Comparison of ENCODE assay signal across 13 mouse cellular contexts in genomic region chr2:93941670-93942069, GRCm38 (mm10). TPM values are rescaled to one million over a fixed set of nuclear protein-coding genes. Genes with fewer than 3 reads are reported as not detected.
A peak's percentile ranks its signal among the peaks of the same experiment; 100 is the strongest.
DNase-seq lines count a peak whose midpoint lies in the region; ATAC-seq and TF ChIP-seq lines count a peak whose summit lies in the region.
"Had no signal": no experiment of that assay in that cellular context is flagged by ENCODE, and none has a peak within 500 bp of the region (broad histone marks: within the 10 kb centered on the region; RNA-seq: fewer than 3 reads in every experiment).

No protein-coding gene starts in this region.

- no peak for TF ChIP-seq POLR2A in CH12.LX (IDR thresholded peaks at IDR 0.05; ENCODE audit: low read depth, low read length)

- no peaks in the 10 kb centered on the region for H3K79me2 ChIP-seq in CH12.LX (replicated peaks; ENCODE audit: control insufficient read depth, extremely low read depth, insufficient read depth, poor library complexity, severe bottlenecking)

- in situ Hi-C loops in CH12.LX (cut with MboI; ENCODE audit: low pct_ligation_motif_present, low pct_unique_long_range_greater_than_20kb, low sequenced_read_pairs): no loop called here

- TF ChIP-seq CTCF in CH12.LX (conservative IDR thresholded peaks at IDR 0.05 in 1 of 2, IDR thresholded peaks at IDR 0.05 in 1 of 2; ENCODE audit: low read depth in 2 of 2, low read length in 2 of 2): no peak

- H3K36me3 ChIP-seq in intestine, embryonic 15.5 days: no peaks in the 10 kb centered on the region
- no peaks in the 10 kb centered on the region for H3K36me3 ChIP-seq in intestine, embryonic 16.5 days (ENCODE audit: control insufficient read depth, insufficient read depth, low read length)
- no peaks in the 10 kb centered on the region for H3K36me3 ChIP-seq in CH12.LX (replicated peaks in 1 of 2; ENCODE audit: control insufficient read depth in 1 of 2, insufficient read depth in 1 of 2, low read length in 1 of 2)
- no peaks in the 10 kb centered on the region for H3K36me3 ChIP-seq in heart, embryonic 13.5 days
- H3K36me3 ChIP-seq: limb, embryonic 12.5 days; neural tube, embryonic 12.5 days had no signal

- H3K27ac ChIP-seq in intestine, embryonic 15.5 days: 0 out of 2 replicates have a peak overlapping the region, but pooled peaks have one; percentile 22
- no peak overlapping the region for H3K27ac ChIP-seq in intestine, embryonic 16.5 days (ENCODE audit: low read length)
- no peak overlapping the region for H3K27ac ChIP-seq in CH12.LX (ENCODE audit: insufficient read depth, low read depth)
- peak overlapping the region; percentile 12; the same call in 1 of the 2 replicates for H3K27ac ChIP-seq in heart, embryonic 13.5 days (replicated peaks)
- H3K27ac ChIP-seq: limb, embryonic 12.5 days; neural tube, embryonic 12.5 days had no signal

- no peak for TF ChIP-seq EP300 in CH12.LX (IDR thresholded peaks at IDR 0.05; ENCODE audit: low read length)

- WGBS in intestine, embryonic 15.5 days: 61% methylated on average over 11 of the region's 11 CpGs
- WGBS in intestine, embryonic 16.5 days: 62% methylated on average over 11 of the region's 11 CpGs
- WGBS in heart, embryonic 13.5 days: 24% methylated on average over 11 of the region's 11 CpGs

- DNase-seq in CH12.LX (ENCODE audit: extremely low read depth): no peak
- peak; percentile 39 for DNase-seq in lung, postnatal 14 days
- DNase-seq in spleen, postnatal 4 days (ENCODE audit: low spot score in 2 of 2): no peak
- no peak for DNase-seq in cerebellum, adult 9-10 months
- DNase-seq in retina, embryonic 14.5 days (ENCODE audit: low spot score): no peak
- DNase-seq: embryo, embryonic 11 days had no signal

- no peaks in the 10 kb centered on the region for H3K27me3 ChIP-seq in intestine, embryonic 15.5 days (replicated peaks)
- H3K27me3 ChIP-seq in intestine, embryonic 16.5 days (replicated peaks; ENCODE audit: control insufficient read depth, insufficient read depth, low read length): no peaks in the 10 kb centered on the region
- H3K27me3 ChIP-seq in CH12.LX (replicated peaks): no peaks in the 10 kb centered on the region
- peaks cover 65% of the 10 kb centered on the region for H3K27me3 ChIP-seq in heart, embryonic 13.5 days (replicated peaks)
- H3K27me3 ChIP-seq: neural tube, embryonic 12.5 days had no signal

- H3K4me2 ChIP-seq in intestine, embryonic 15.5 days (replicated peaks): no peak overlapping the region
- H3K4me2 ChIP-seq in intestine, embryonic 16.5 days (ENCODE audit: low read depth, low read length): no peak overlapping the region
- H3K4me2 ChIP-seq in CH12.LX (ENCODE audit: insufficient read depth, low read depth, poor library complexity, severe bottlenecking): peak overlapping the region; percentile 47; the same call in 1 of the 2 replicates
- H3K4me2 ChIP-seq in heart, embryonic 13.5 days: peak overlapping the region; percentile 49
- H3K4me2 ChIP-seq: limb, embryonic 12.5 days; neural tube, embryonic 12.5 days had no signal

- dilution Hi-C loops in CH12.LX (cut with MboI; ENCODE audit: extremely low pct_ligation_motif_present, extremely low pct_unique_long_range_greater_than_20kb, low sequenced_read_pairs): no loop called here

- H3K9ac ChIP-seq in intestine, embryonic 15.5 days: no peak overlapping the region
- H3K9ac ChIP-seq in intestine, embryonic 16.5 days (ENCODE audit: low read depth, low read length): no peak overlapping the region
- no peak overlapping the region for H3K9ac ChIP-seq in CH12.LX (ENCODE audit: insufficient read depth, low read depth)
- H3K9ac ChIP-seq in heart, embryonic 13.5 days: no peak overlapping the region; the same call in 1 of the 2 replicates
- H3K9ac ChIP-seq: limb, embryonic 12.5 days; neural tube, embryonic 12.5 days had no signal

- no peaks in the 10 kb centered on the region for H3K9me3 ChIP-seq in intestine, embryonic 15.5 days
- H3K9me3 ChIP-seq in intestine, embryonic 16.5 days (ENCODE audit: control insufficient read depth, low read length): no peaks in the 10 kb centered on the region
- H3K9me3 ChIP-seq in CH12.LX (replicated peaks; ENCODE audit: low read length): peaks cover 8% of the 10 kb centered on the region
- peaks cover 12% of the 10 kb centered on the region for H3K9me3 ChIP-seq in heart, embryonic 13.5 days
- H3K9me3 ChIP-seq: neural tube, embryonic 12.5 days had no signal

- no peak for TF ChIP-seq RAD21 in CH12.LX (IDR thresholded peaks at IDR 0.05; ENCODE audit: low read depth, low read length)

- ATAC-seq in intestine, embryonic 15.5 days: no peak
- ATAC-seq in intestine, embryonic 16.5 days: no peak
- ATAC-seq in heart, embryonic 13.5 days (ENCODE audit: extremely low read depth, insufficient number of reproducible peaks, low FRiP score, low TSS enrichment): peak; percentile 62

- no peak overlapping the region for H3K4me3 ChIP-seq in intestine, embryonic 15.5 days (replicated peaks)
- H3K4me3 ChIP-seq in intestine, embryonic 16.5 days (ENCODE audit: low read length): no peak overlapping the region
- no peak overlapping the region for H3K4me3 ChIP-seq in CH12.LX (replicated peaks in 1 of 3; ENCODE audit: low read depth in 2 of 3, low read length in 2 of 3, poor library complexity in 1 of 3)
- H3K4me3 ChIP-seq in heart, embryonic 13.5 days: no peak overlapping the region; the same call in 1 of the 2 replicates
- H3K4me3 ChIP-seq: limb, embryonic 12.5 days; neural tube, embryonic 12.5 days had no signal

- no peaks in the 10 kb centered on the region for H3K4me1 ChIP-seq in intestine, embryonic 15.5 days (replicated peaks)
- 0 out of 2 replicates have a peak, but pooled peaks cover 2% of the 10 kb centered on the region for H3K4me1 ChIP-seq in intestine, embryonic 16.5 days (ENCODE audit: control insufficient read depth, insufficient read depth, low read length)
- peaks cover 3% of the 10 kb centered on the region in 2 experiments; a peak in 2 of 4 replicates for H3K4me1 ChIP-seq in CH12.LX (ENCODE audit: control insufficient read depth in 1 of 2, insufficient read depth in 2 of 2)
- H3K4me1 ChIP-seq in heart, embryonic 13.5 days: peaks cover 30% of the 10 kb centered on the region
- H3K4me1 ChIP-seq: limb, embryonic 12.5 days; neural tube, embryonic 12.5 days had no signal

TF ChIP-seq in CH12.LX, 34 proteins besides CTCF, POLR2A, EP300 and RAD21:
- TF ChIP-seq SMC3 (IDR thresholded peaks at IDR 0.05; ENCODE audit: low read depth, low read length) (no peak), UBTF (IDR thresholded peaks at IDR 0.05; ENCODE audit: low read depth, low read length) (0 out of 2 replicates have a peak, but pooled peaks have one; percentile 63)

RNA-seq across cellular contexts. Expression of gene Gm13889, which starts 15.3 kb away (rescaled TPM):
- 14.4 and 16.4 TPM in 2 replicates for polyA plus RNA-seq in intestine, embryonic 15.5 days (2015; fragmentation: Nextera tagmentation; extraction: Ambion mirVana)
- polyA plus RNA-seq in intestine, embryonic 16.5 days (2015; fragmentation: Nextera tagmentation; extraction: Ambion mirVana): 7.7 and 11.6 TPM in 2 replicates
- not detected in 2 replicates for total RNA-seq in CH12.LX (2012; rRNA removed)
- total RNA-seq in CH12.LX (2014; rRNA removed): not detected in 2 replicates
- not detected in 2 replicates for polyA plus RNA-seq in CH12.LX (2012; ENCODE audit: insufficient read length, low read depth)
- 4.0 and 4.3 TPM in 2 replicates for polyA plus RNA-seq in heart, embryonic 13.5 days (2015; fragmentation: Nextera tagmentation; extraction: Ambion mirVana)

RNA-seq across cellular contexts. Expression of gene Gm27027, which starts 54.5 kb away (rescaled TPM):
- polyA plus RNA-seq in intestine, embryonic 15.5 days (2015; fragmentation: Nextera tagmentation; extraction: Ambion mirVana): not detected in 2 replicates
- not detected in 2 replicates for polyA plus RNA-seq in intestine, embryonic 16.5 days (2015; fragmentation: Nextera tagmentation; extraction: Ambion mirVana)
- total RNA-seq in CH12.LX (2012; rRNA removed) (not detected in 2 replicates), CH12.LX (2014; rRNA removed) (not detected in 2 replicates)
- not detected in 2 replicates for polyA plus RNA-seq in CH12.LX (2012; ENCODE audit: insufficient read length, low read depth)
- not detected in 2 replicates for polyA plus RNA-seq in heart, embryonic 13.5 days (2015; fragmentation: Nextera tagmentation; extraction: Ambion mirVana)
- total RNA-seq: gastrocnemius, postnatal 4 days had no signal
- polyA plus RNA-seq: forebrain, embryonic 11.5 days; limb, embryonic 12.5 days; neural tube, embryonic 12.5 days had no signal

Comparison
In these comparisons a context has a peak if more than half of its experiments do, and no peak if none do; other contexts are left out.
1. H3K27ac ChIP-seq: peak in intestine, embryonic 15.5 days (single experiment) and heart, embryonic 13.5 days (single experiment); none in intestine, embryonic 16.5 days (single experiment) and CH12.LX (single experiment).
2. H3K4me2 ChIP-seq: peak in CH12.LX (single experiment) and heart, embryonic 13.5 days (single experiment); none in intestine, embryonic 15.5 days (single experiment) and intestine, embryonic 16.5 days (single experiment).